Mouse (Mus musculus) ES-E14 (cell line): ENCODE measurements at regions not wholly inside any gene's neighbourhood (a gene's known extent, or its start where the extent isn't known, plus 50 kb on each side); places are given as distances from the start of the nearest gene placed in this dataset.

Experiments
- DNase-seq: peaks from one replicate; pipeline ENCODE4 v3.0.0-alpha.2; 2013; ENCODE audit warnings: low read depth, low spot score
- H3K27ac ChIP-seq: 2 replicates; pipeline ENCODE4 v1.5.1; 2012; ENCODE audit warnings: low read depth, mild to moderate bottlenecking, low read length, moderate library complexity, mixed read lengths; ENCODE audit not compliant: poor library complexity, insufficient read depth, severe bottlenecking
- H3K36me3 ChIP-seq: 2 replicates; pipeline ENCODE4 v1.6.1; 2012; ENCODE audit warnings: mild to moderate bottlenecking, low read length, moderate library complexity, mixed read lengths; ENCODE audit not compliant: control insufficient read depth, poor library complexity, insufficient read depth, severe bottlenecking
- H3K4me1 ChIP-seq, 2 experiments: fragments of 150-350 bp in 1 of 2; sonication (generic) in 1 of 2; 2 replicates each; pipeline ENCODE4 v1.6.1; 2012; ENCODE audit warnings: low read length in 2 of 2, mild to moderate bottlenecking in 1 of 2, mixed read lengths in 1 of 2; ENCODE audit not compliant: control insufficient read depth in 2 of 2, insufficient read depth in 2 of 2, poor library complexity in 1 of 2
- H3K4me3 ChIP-seq, 2 experiments: fragments of 150-350 bp in 1 of 2; sonication (generic) in 1 of 2; 2 replicates each; pipeline ENCODE4 v1.5.1; 2012; ENCODE audit warnings: low read length in 2 of 2, low read depth in 1 of 2, mild to moderate bottlenecking in 1 of 2, mixed read lengths in 1 of 2; ENCODE audit not compliant: insufficient read depth in 1 of 2, poor library complexity in 1 of 2, severe bottlenecking in 1 of 2
- H3K9ac ChIP-seq: 2 replicates; pipeline ENCODE4 v1.6.1; 2012; ENCODE audit warnings: low read depth, mild to moderate bottlenecking, low read length, mixed read lengths; ENCODE audit not compliant: poor library complexity, insufficient read depth, severe bottlenecking
- H3K9me3 ChIP-seq: fragments of 150-350 bp; sonication (generic); 2 replicates; pipeline ENCODE4 v1.6.1; 2012; ENCODE audit warnings: low read depth, mild to moderate bottlenecking, low read length; ENCODE audit not compliant: control insufficient read depth, insufficient read depth
- CHD2 ChIP-seq: IDR thresholded peaks from 2 replicates; pipeline ENCODE4 v1.6.1; 2014; ENCODE audit warnings: mild to moderate bottlenecking, low read depth, low read length, inconsistent platforms
- HCFC1 ChIP-seq: IDR thresholded peaks from 2 replicates; pipeline ENCODE4 v1.6.1; 2012; ENCODE audit warnings: low read length, inconsistent platforms, borderline replicate concordance; ENCODE audit not compliant: insufficient read depth
- MAFK ChIP-seq: IDR thresholded peaks from 2 replicates; pipeline ENCODE4 v1.6.1; 2014; ENCODE audit warnings: mild to moderate bottlenecking, low read depth, low read length, inconsistent platforms; ENCODE audit not compliant: insufficient read depth
- ZC3H11A ChIP-seq: IDR thresholded peaks from 2 replicates; pipeline ENCODE4 v1.6.1; 2012; ENCODE audit warnings: low read depth, mild to moderate bottlenecking, inconsistent platforms, low read length, borderline replicate concordance
- ZNF384 ChIP-seq: IDR thresholded peaks from 2 replicates; pipeline ENCODE4 v1.6.1; 2012; ENCODE audit warnings: low read depth, low read length, inconsistent platforms
- in situ Hi-C, 2 experiments: fragments of 600-800 bp; cut with MboI; formaldehyde crosslinking; loops; one replicate each; pipeline ENCODE4 v1.15.1; 2025; ENCODE audit warnings: low sequenced_read_pairs in 2 of 2, inconsistent platforms in 1 of 2; ENCODE audit not compliant: unreplicated experiment in 2 of 2

DNA sequence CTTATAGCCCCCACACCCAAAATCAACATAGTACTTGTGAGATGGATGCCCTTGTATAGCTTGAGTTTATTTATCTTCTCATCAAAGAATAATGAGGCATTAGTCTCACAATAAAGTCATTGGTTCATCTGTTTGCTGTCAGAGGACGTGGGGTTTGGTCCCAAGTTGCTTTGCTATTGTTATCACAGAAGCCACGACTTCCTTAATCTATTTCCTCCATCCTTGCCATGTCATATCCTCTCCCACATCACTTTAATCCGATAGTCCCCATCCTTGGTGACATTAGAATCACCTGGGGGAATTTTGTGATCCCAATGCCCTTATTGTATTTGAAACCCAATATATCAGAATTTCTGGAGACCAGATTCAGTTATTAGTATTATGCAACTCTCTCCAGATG lies 246.8 kb downstream of the Kcnj2 start:
- TF ChIP-seq CHD2: no peak
- TF ChIP-seq MAFK: no peak
- no peak for TF ChIP-seq ZNF384
- TF ChIP-seq ZC3H11A: no peak
- no peak for TF ChIP-seq HCFC1
- in situ Hi-C loops: no loop called here
- Histone ChIP-seq H3K27ac (no peak overlapping the region), H3K4me3 (no peak overlapping the region), H3K36me3 (no peaks in the 10 kb centered on the region), H3K4me1 (no peaks in the 10 kb centered on the region), H3K9ac (no peak overlapping the region), H3K9me3 (no peaks in the 10 kb centered on the region)
- no peak for DNase-seq

DNA sequence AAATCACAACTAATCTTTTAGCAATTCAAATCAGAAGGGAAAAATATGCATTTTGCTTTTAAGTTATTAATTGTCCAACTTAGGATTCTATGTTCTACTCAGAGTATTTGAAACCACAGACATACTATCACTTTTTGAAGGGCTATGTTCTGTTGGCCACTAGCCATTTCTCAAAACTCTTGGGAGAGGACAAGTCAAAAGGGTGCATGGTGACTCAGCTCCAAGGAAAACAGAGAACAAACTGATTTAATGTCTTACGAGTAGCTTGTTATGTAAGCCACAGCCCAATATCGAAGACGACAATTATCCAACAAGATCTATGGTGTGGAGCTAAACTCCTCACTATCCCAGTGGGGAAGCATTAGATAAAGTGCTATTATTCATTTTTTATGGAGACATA lies 247.6 kb downstream of the Kcnj2 start:
- in situ Hi-C loops: no loop called here
- no peak for TF ChIP-seq CHD2
- TF ChIP-seq MAFK: no peak
- TF ChIP-seq HCFC1: no peak
- no peak for TF ChIP-seq ZC3H11A
- no peak for TF ChIP-seq ZNF384

GRCm38 (mm10) chr11:111321576-111321975 lies 255.6 kb downstream of the Kcnj2 start:
- TF ChIP-seq HCFC1: no peak
- no peak for TF ChIP-seq MAFK
- no peak for TF ChIP-seq ZC3H11A
- no peak for TF ChIP-seq CHD2
- TF ChIP-seq ZNF384: no peak
- DNase-seq: no peak
- no peak overlapping the region for H3K9ac ChIP-seq
- H3K36me3 ChIP-seq: no peaks in the 10 kb centered on the region
- in situ Hi-C loops: no loop called here
- no peaks in the 10 kb centered on the region for H3K9me3 ChIP-seq
- no peak overlapping the region for H3K4me3 ChIP-seq
- H3K27ac ChIP-seq: no peak overlapping the region
- no peaks in the 10 kb centered on the region for H3K4me1 ChIP-seq

More for the DNA sequence above, 247.6 kb downstream of the Kcnj2 start:
- no peak overlapping the region for H3K27ac ChIP-seq
- H3K36me3 ChIP-seq: no peaks in the 10 kb centered on the region
- no peak overlapping the region for H3K9ac ChIP-seq
- no peak overlapping the region for H3K4me3 ChIP-seq
- DNase-seq: no peak
- H3K9me3 ChIP-seq: no peaks in the 10 kb centered on the region
- no peaks in the 10 kb centered on the region for H3K4me1 ChIP-seq

- Histone ChIP-seq H3K4me3 (no peak overlapping the region), H3K27ac (no peak overlapping the region), H3K4me1 (no peaks in the 10 kb centered on the region), H3K9me3 (no peaks in the 10 kb centered on the region), H3K9ac (no peak overlapping the region), H3K36me3 (no peaks in the 10 kb centered on the region)
- TF ChIP-seq ZNF384 (no peak), HCFC1 (no peak), MAFK (no peak), ZC3H11A (no peak), CHD2 (no peak)
- in situ Hi-C loops: no loop called here
- no peak for DNase-seq
Observed at GRCm38 (mm10) chr11:111324453-111325010, 258.6 kb downstream of the Kcnj2 start.

DNA sequence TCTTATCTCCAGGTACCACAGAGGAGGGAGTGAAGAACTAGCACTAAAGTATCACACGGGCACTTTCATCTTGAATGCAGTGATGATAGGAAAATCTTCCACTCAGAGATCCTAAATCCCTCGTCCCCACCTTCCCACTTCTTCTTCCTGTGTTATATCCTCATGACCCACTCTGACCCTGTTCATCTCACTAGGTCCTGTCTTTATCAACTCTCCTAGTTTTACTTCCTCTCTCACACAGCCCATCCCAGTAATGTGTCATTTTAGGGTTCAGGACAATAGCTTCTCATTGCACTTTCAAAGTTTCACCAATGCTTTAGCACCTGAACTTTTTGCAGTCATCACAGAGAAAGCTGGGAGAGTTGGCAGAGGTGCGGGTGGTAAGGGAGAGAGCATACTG lies 261.0 kb downstream of the Kcnj2 start:
- in situ Hi-C loops: no loop called here
- Histone ChIP-seq H3K27ac (no peak overlapping the region), H3K9me3 (no peaks in the 10 kb centered on the region), H3K4me1 (no peaks in the 10 kb centered on the region), H3K4me3 (no peak overlapping the region), H3K9ac (no peak overlapping the region), H3K36me3 (no peaks in the 10 kb centered on the region)
- TF ChIP-seq HCFC1: no peak
- no peak for TF ChIP-seq CHD2
- no peak for TF ChIP-seq ZNF384
- TF ChIP-seq ZC3H11A: no peak
- no peak for TF ChIP-seq MAFK
- DNase-seq: no peak
